Mouse (Mus musculus) stomach, embryonic 16.5 days (tissue): ENCODE data around the gene Hoxd10. TPM values are rescaled to one million over a fixed set of nuclear protein-coding genes. Genes with fewer than 3 reads are reported as not detected.

Experiments used
- ATAC-seq: fragments of 200-750 bp; cut with Nextera tagmentation; 2 replicates; pipeline ENCODE4 v1.8.0; 2017; ENCODE audit warnings: moderate number of reproducible peaks, moderate TSS enrichment; ENCODE audit not compliant: insufficient read depth, low FRiP score
- H3K27ac ChIP-seq: fragments of 300-500 bp; sonication (generic); 2 replicates; pipeline ENCODE4 v1.5.1; 2014; ENCODE audit warnings: low read length
- H3K27me3 ChIP-seq: fragments of 300-500 bp; sonication (generic); 2 replicates; pipeline ENCODE4 v1.6.1; 2014; ENCODE audit warnings: low read length, control low read depth, mixed read lengths; ENCODE audit not compliant: control insufficient read depth, insufficient read depth
- H3K36me3 ChIP-seq: fragments of 300-500 bp; sonication (generic); 2 replicates; pipeline ENCODE4 v1.6.1; 2014; ENCODE audit warnings: low read length; ENCODE audit not compliant: control insufficient read depth, insufficient read depth
- H3K4me1 ChIP-seq: fragments of 300-500 bp; sonication (generic); 2 replicates; pipeline ENCODE4 v1.6.1; 2014; ENCODE audit warnings: low read length, control low read depth, mixed read lengths; ENCODE audit not compliant: control insufficient read depth, insufficient read depth
- H3K4me2 ChIP-seq: fragments of 300-500 bp; sonication (generic); 2 replicates; pipeline ENCODE4 v1.6.1; 2014; ENCODE audit warnings: low read depth, low read length, mixed read lengths
- H3K4me3 ChIP-seq: fragments of 300-500 bp; sonication (generic); replicated peaks from 2 replicates; pipeline ENCODE4 v1.5.1; 2014; ENCODE audit warnings: mild to moderate bottlenecking, low read length
- H3K9ac ChIP-seq: fragments of 300-500 bp; sonication (generic); 2 replicates; pipeline ENCODE4 v1.6.1; 2014; ENCODE audit warnings: low read length
- H3K9me3 ChIP-seq: fragments of 300-500 bp; sonication (generic); replicated peaks from 2 replicates; pipeline ENCODE4 v1.6.1; 2016; ENCODE audit warnings: low read length, control low read depth; ENCODE audit not compliant: control insufficient read depth
- WGBS: fragments of 180-500 bp; shearing (Covaris S2); extraction: QIAGEN DNeasy Blood & Tissue Kit; methylation state at CpG from one replicate; pipeline ENCODE4 v1.1.7; 2014; 5-methylcytosine and 5-hydroxymethylcytosine counted together
- polyA plus RNA-seq: library from polyadenylated mRNA; unstranded; fragments of >200 nt; fragmentation: Nextera tagmentation; extraction: Ambion mirVana; gene quantifications from 2 replicates; pipeline ENCODE4 v1.2.1, GENCODE M21; 2015

Hoxd10 gene
- polyA plus RNA-seq, 1 experiment from 2014 or later = 0.21 TPM

DNA sequence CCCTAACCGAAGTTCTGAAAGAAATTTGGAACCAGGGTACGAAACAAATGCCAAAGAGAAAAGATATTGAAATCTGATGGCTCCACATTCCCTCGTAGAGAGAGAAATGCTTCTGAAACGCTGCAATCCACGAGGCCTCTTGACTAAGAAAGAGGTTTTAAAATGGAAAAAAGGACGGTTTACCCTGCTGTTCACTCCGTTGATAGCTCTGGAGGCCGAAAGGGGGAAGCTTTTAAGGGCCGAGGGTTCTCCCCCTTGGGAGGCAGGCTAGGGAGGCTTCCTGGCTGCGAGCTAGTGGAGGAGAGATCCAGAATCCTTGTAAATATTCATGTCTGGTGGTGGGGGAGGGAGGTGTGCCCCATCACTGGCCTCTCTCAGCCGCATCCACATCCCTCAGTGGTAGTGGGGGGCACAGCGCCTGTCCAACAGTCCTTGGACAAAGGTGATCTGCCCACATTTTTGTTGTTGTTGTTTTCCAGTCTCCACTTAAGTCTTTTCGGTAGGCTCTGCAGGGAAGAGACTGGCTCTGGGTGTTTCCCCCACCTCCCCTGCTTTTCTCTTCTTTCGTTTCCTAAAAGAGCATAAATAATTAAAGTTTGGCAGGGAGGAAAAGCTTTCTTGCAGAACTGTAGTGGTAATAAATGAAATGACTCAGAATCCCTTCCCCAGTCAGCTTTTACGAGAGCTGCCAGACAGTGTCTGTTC is 12.7 kb upstream of the Hoxd10 start, which contains the start of gene Hoxd11:
Gene Hoxd11 (plus strand): TSS at position 667 of the 705 bp plus-strand sequence.
- H3K4me3 ChIP-seq = no peak within 1 kb of the TSS
- H3K27ac ChIP-seq = no peak within 1 kb of the TSS
- no peaks in the 10 kb centered on the region for H3K36me3 ChIP-seq
- peaks cover 98% of the 10 kb centered on the region for H3K27me3 ChIP-seq
- no peaks in the 10 kb centered on the region for H3K9me3 ChIP-seq
- H3K4me2 ChIP-seq = no peak within 1 kb of the TSS
- peaks cover 10% of the 10 kb centered on the region for H3K4me1 ChIP-seq
- ATAC-seq = no peak
- H3K9ac ChIP-seq = no peak within 1 kb of the TSS
- WGBS = 3% methylated on average over 15 of the region's 15 CpGs

DNA sequence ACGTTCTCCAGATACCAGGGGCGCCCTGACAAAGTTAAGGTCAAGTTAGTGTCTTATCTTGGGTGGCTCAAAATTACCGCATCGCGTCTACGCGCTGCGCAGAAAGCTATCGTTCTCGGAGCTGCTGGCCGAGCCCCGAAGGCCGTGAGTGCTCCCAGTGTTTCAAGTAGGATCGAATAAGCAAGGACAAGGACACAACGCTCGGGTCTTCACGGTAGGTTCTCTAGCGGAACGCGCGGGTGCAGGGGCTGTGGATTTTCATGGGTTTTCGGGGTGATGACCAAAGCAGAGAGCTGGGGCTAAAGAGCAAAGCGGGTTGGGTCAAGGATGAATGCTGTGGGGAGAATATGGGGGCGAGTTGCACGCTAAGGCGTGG is 12.1 kb upstream of the Hoxd10 start:
- WGBS = 2% methylated on average over 26 of the region's 26 CpGs
- no peak overlapping the region for H3K4me3 ChIP-seq
- H3K36me3 ChIP-seq = no peaks in the 10 kb centered on the region

DNA sequence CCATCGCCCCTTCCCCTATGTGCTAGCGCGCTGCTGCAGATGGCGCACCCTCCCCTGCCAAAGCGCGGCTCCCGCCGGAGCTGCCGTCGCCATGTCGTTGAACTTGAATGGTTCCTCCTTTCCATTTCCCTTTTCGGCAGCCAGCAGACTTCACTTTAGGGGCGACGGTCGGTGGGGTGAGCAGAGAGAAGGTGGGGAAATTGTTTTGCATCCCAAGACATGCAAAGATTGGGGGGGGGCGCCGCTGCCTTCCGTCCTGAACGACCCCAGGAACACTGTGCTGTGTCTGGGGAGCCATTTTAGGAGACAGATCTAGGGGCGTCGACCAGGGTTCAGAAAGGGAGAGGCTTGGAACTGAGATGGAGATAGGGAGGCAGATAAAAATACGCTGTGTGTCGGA is 11.7 kb upstream of the Hoxd10 start:
- Histone ChIP-seq H3K4me1 (peaks cover 10% of the 10 kb centered on the region), H3K27ac (no peak overlapping the region), H3K4me2 (no peak overlapping the region), H3K9me3 (no peaks in the 10 kb centered on the region), H3K27me3 (peaks cover 98% of the 10 kb centered on the region), H3K9ac (no peak overlapping the region), H3K4me3 (no peak overlapping the region), H3K36me3 (no peaks in the 10 kb centered on the region)
- no peak for ATAC-seq
- WGBS = 2% methylated on average over 23 of the region's 23 CpGs

More for the DNA sequence above, 12.1 kb upstream of the Hoxd10 start:
- H3K27ac ChIP-seq = no peak overlapping the region
- no peak overlapping the region for H3K9ac ChIP-seq
- no peak for ATAC-seq
- H3K9me3 ChIP-seq = no peaks in the 10 kb centered on the region
- H3K27me3 ChIP-seq = peaks cover 98% of the 10 kb centered on the region
- peaks cover 10% of the 10 kb centered on the region for H3K4me1 ChIP-seq
- H3K4me2 ChIP-seq = no peak overlapping the region

DNA sequence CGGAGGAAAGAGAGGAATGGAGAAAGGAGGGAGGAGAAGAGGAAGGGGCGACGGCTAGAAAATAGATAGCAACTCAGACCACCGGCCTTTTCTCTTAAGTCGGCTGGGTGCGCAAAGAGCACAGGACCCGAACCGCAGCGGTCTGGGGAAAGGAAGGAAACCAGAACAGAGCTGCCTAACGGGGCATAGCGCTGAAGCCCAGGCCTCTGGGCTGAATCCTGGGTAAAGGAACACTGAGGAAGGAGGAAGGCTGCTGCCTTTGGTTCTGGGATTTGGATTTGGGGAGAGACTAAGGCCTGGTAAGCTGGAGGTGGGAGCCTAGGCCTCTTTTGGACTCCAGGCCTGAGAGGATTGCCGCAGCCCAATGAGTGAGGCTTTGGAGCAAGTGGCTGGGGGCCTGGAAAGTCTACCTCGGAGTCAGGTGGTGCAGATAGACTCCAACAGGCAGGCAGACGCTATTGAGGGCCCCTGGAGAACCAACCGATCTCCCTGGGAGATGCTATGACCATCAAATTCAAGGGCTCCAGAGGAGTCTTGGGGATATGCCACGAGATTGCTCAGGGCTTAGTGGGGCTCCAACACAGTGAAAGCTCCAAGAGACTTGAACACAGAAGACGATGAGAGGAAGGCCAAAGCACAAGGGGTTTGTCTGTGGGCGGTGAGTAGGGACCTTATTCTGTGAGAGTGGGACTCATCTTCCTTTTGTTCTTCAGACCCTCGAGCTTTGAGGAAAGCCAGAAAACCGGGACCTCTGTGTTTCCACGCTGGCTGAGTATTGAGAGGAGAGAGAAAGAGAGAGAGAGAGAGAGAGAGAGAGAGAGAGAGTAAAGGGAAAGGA is 10.9 kb upstream of the Hoxd10 start:
- Histone ChIP-seq H3K4me3 (no peak overlapping the region), H3K4me1 (peaks cover 10% of the 10 kb centered on the region), H3K9me3 (no peaks in the 10 kb centered on the region), H3K36me3 (no peaks in the 10 kb centered on the region), H3K4me2 (no peak overlapping the region), H3K9ac (no peak overlapping the region), H3K27me3 (peaks cover 96% of the 10 kb centered on the region), H3K27ac (no peak overlapping the region)
- no peak for ATAC-seq
- WGBS = 4% methylated on average over 21 of the region's 21 CpGs

DNA sequence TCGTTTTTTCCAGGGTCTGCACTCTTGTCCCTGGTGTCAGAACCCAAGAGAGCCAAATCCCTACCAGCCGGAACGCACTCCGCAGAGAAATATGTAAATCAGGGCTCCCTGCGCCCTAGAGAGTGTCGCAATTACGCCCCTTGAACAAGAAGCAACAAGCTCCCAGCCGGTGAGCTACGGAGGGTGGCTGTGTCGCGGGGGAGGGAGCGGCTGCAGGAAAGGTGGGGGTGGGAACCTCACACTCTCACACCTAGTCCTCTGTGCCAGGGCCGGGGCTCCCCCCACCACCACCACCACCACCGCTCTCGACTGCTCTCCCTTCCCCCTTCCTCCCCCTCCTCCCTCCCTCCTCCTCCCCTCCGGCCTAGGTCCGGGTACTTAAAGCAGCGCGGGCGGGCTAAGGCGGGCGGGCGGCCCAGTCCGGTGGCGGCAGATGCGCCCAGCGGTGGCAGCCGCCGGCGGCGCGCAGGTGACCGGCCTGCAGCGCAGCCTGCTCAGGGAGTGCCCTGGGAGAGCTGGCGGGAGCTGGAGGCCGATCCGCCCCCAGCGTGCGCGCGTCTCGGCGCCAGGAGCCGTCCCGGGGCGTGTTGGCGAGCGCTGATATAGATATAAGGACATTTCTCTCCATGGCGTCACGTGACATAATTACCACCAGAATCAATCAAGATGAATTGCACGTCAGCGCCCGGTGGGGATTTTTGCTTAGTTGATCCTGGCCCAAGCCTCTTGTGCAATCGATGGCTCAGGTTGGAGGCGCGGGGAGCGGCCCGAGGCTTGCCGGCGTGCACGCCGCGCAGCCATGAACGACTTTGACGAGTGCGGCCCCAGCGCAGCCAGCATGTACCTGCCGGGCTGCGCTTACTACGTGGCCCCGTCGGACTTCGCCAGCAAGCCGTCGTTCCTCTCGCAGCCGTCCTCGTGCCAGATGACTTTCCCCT is 9.9 kb upstream of the Hoxd10 start:
- Histone ChIP-seq H3K27me3 (peaks cover 92% of the 10 kb centered on the region), H3K27ac (no peak overlapping the region), H3K36me3 (no peaks in the 10 kb centered on the region), H3K9ac (no peak overlapping the region), H3K9me3 (no peaks in the 10 kb centered on the region), H3K4me3 (peak overlapping the region; percentile 21), H3K4me2 (peak overlapping the region; percentile 25), H3K4me1 (peaks cover 10% of the 10 kb centered on the region)
- WGBS = 1% methylated on average over 78 of the region's 78 CpGs
- ATAC-seq = peak; percentile 57; the same call in 1 of the 2 replicates

DNA sequence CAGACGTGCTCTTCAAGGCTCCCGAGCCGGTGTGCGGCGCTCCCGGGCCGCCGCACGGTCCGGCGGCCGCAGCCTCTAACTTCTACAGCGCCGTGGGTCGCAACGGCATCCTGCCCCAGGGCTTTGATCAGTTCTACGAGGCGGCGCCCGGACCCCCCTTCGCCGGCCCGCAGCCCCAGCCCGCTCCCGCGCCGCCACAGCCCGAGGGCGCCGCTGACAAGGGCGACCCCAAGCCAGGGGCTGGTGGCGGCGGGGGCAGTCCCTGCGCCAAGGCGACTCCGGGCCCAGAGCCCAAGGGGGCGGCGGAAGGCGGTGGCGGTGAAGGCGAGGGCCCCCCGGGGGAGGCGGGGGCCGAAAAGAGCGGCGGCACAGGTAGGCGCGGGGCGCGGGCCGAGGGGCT is 8.9 kb upstream of the Hoxd10 start:
- no peaks in the 10 kb centered on the region for H3K9me3 ChIP-seq
- 2% methylated on average over 35 of the region's 51 CpGs for WGBS
- ATAC-seq = no peak
- H3K9ac ChIP-seq = no peak overlapping the region
- H3K4me1 ChIP-seq = peaks cover 10% of the 10 kb centered on the region
- H3K4me2 ChIP-seq = peak overlapping the region; percentile 25; the same call in 1 of the 2 replicates
- peaks cover 93% of the 10 kb centered on the region for H3K27me3 ChIP-seq
- no peaks in the 10 kb centered on the region for H3K36me3 ChIP-seq
- H3K27ac ChIP-seq = no peak overlapping the region
- H3K4me3 ChIP-seq = peak overlapping the region; percentile 21

DNA sequence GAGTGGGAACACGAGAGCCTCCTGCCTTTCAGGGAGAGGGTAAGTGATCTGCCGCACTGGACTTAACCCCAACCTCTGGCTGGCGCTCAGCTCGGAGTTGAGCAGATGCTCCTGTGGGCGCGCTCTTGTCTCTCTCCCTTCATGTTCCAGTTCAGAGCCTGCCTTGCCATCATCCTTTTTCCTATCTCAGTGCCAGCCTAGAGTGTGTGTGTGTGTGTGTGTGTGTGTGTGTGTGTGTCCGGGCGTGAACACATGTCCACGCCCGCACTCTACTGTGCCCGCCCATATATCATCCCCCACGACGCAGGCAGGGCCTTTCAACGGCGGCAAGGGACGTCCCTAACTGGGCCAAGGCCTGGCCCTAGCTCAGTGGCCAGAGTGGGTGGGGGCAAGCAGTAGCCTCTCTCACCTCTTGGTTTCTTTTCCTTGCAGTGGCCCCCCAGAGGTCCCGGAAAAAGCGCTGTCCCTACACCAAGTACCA is 8.2 kb upstream of the Hoxd10 start:
- Histone ChIP-seq H3K27ac (no peak overlapping the region), H3K36me3 (no peaks in the 10 kb centered on the region), H3K9me3 (no peaks in the 10 kb centered on the region), H3K4me1 (peaks cover 10% of the 10 kb centered on the region), H3K9ac (no peak overlapping the region), H3K4me3 (no peak overlapping the region), H3K27me3 (peaks cover 93% of the 10 kb centered on the region), H3K4me2 (no peak overlapping the region)
- ATAC-seq = no peak
- WGBS = 1% methylated on average over 18 of the region's 18 CpGs

DNA sequence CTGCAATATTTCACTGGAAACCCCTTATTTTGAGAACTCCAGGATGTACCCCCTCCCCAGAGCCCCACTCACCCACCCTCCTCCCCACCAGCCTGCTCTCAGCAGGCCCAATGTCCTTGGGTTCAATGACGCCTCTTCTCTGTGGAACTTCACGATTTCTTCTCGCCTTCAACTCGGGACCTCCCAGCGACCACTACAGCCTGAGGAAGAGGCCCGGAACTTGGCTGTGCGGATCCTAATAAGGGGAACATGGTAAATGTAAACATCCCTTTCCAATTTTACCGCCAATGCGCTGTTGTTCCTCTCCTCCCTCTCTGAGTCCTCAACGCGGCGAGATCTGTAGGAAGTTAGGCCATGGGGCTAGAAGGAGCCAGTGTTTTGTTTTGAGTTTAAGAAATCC is 7.6 kb upstream of the Hoxd10 start:
- ATAC-seq = no peak
- H3K9ac ChIP-seq = no peak overlapping the region
- H3K4me2 ChIP-seq = no peak overlapping the region
- peaks cover 92% of the 10 kb centered on the region for H3K27me3 ChIP-seq
- no peaks in the 10 kb centered on the region for H3K9me3 ChIP-seq
- 3% methylated on average over 12 of the region's 12 CpGs for WGBS
- H3K36me3 ChIP-seq = no peaks in the 10 kb centered on the region
- H3K27ac ChIP-seq = no peak overlapping the region
- no peak overlapping the region for H3K4me3 ChIP-seq
- peaks cover 10% of the 10 kb centered on the region for H3K4me1 ChIP-seq
